Mouse (Mus musculus) gastrocnemius, postnatal 36 days (tissue): ENCODE measurements around the gene Ftl1-ps1. TPM values are rescaled to one million over a fixed set of nuclear protein-coding genes. Genes with fewer than 3 reads are reported as not detected.

Experiments used
- DNase-seq, 2 experiments: peaks; one replicate each; pipeline ENCODE4 v3.0.0; 2022
- intact Hi-C: fragments of 180-260 bp; cut with DNase I; formaldehyde crosslinking; loops from one replicate; pipeline ENCODE4 v1.15.1; 2025
- long read RNA-seq, 2 experiments: library from polyadenylated mRNA; stranded (forward); transcript quantifications; one replicate each; pipeline ENCODE4 v2.0.0; 2021
- microRNA-seq, 2 experiments: library from miRNA; unstranded; fragments of <30 nt; microRNA quantifications; one replicate each; pipeline ENCODE4 v1.2.0; 2021
- total RNA-seq, 2 experiments: library from RNA; stranded (reverse); gene quantifications; 2 replicates each; pipeline ENCODE4 v1.2.3; 2021

Gene Ftl1-ps1
- total RNA-seq: 100 to 1,000 TPM; 188 to 221 TPM
- long read RNA-seq, experiment 1, transcript Ftl1-ps1-202 (1 exons, 938 nt): major isoform, 485 of 485 reads
- long read RNA-seq, experiment 1, partial matches to known transcripts: 0 of 485 reads
- long read RNA-seq, experiment 1, other reads (novel, unspliced or antisense): 0 of 485 reads
- long read RNA-seq, experiment 2, transcript Ftl1-ps1-202 (1 exons, 938 nt): major isoform, 516 of 516 reads
- long read RNA-seq, experiment 2, partial matches to known transcripts: 0 of 516 reads
- long read RNA-seq, experiment 2, other reads (novel, unspliced or antisense): 0 of 516 reads

DNA sequence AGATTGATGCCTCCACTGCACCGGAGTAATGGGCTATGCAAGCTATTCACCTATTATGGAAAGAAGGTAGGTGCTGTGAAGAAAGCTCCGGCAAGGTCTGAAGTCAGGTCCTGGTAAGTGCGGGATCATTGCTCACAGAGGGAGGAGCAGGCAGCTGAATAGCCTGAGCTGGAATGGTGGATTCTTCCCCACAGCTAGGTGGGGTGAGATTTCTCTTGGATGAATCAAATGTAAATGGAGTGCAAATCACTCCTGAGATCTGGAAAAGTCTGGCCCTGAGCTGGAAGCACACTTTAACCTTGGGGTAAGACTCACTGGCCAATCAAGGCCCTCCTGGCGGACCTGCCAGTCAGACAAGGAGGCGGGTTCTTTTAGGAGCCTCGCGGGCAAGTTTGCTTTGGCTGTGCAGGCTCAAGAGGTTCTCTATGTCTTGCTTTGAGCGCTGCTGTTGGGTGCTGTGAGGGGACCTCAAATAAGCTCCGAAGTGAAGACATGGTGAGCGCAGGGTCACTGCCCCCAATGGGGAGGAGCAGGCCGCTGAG is at the start of gene Ftl1-ps1:
TSS of gene Ftl1-ps1 (plus strand) at position 397 of the 542 bp plus-strand sequence.
- no peak for DNase-seq
- intact Hi-C loops: no loop called here

DNA sequence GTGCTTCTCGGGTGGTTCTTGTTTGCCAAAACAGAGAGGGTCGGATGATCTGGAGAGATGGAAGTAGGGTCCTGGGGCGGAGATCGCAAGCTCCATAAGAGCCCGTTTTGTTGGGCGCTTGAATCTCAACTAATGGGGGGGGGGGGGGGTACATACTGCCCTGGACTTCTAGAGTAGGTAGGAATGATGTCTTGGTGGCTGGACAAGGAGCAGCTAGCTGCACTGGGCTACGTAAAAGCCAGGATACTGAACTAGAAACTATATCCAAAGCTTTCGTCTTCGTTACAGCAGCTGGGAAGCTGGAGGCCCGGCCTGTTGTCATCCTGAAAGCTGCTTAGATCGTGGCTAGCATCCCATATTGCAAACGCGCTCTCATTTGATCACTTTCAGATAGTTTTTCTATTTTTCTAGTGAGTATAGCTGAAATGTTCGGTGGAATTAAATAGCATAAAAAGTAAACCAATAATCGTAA is 49.0 kb upstream of the Ftl1-ps1 start:
- DNase-seq: no peak
- intact Hi-C loops: no loop called here

DNA sequence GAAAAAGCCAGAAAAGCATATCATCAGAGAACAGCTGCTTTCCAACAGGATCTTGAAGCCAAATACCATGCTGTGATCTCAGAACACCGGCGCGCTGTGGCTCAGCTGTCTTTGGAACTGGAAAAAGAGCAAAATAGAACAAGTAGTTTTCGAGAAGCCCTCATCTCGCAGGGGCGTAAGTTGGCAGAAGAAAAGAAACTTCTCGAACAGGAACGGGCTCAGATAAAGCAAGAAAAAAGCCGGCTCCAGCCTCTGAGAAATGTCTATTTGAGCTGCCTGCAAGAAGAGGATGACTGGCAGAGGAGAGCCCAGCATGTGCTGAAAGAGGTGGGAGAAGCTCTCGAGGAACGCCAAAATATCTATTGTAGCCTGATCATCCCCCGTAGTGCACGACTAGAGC is 43.0 kb upstream of the Ftl1-ps1 start:
- intact Hi-C loops: no loop called here
- no peak for DNase-seq

DNA sequence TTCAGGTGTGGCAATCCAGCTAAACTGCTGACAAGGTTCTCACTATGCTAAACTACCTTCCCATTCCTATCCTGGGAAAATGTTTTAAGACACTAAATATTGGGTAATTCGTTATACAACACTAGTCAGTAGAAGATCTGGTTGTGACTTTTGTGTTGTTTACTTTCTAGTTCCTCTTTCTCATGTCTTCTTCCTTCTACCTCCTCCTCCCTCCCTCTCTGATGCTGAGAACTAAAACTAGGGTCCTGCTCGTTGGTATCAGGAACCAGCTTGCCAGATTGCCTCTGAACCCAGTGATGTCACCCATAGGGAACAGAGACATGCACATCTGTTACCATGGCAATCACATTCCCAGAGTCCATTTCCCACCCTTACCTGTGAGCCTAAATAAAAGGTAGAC is 37.3 kb upstream of the Ftl1-ps1 start:
- DNase-seq: no peak
- intact Hi-C loops: loop anchor here (10.0 kb wide), 1 partner anchor 93 kb away; no protein-coding TSS in a partner anchor

DNA sequence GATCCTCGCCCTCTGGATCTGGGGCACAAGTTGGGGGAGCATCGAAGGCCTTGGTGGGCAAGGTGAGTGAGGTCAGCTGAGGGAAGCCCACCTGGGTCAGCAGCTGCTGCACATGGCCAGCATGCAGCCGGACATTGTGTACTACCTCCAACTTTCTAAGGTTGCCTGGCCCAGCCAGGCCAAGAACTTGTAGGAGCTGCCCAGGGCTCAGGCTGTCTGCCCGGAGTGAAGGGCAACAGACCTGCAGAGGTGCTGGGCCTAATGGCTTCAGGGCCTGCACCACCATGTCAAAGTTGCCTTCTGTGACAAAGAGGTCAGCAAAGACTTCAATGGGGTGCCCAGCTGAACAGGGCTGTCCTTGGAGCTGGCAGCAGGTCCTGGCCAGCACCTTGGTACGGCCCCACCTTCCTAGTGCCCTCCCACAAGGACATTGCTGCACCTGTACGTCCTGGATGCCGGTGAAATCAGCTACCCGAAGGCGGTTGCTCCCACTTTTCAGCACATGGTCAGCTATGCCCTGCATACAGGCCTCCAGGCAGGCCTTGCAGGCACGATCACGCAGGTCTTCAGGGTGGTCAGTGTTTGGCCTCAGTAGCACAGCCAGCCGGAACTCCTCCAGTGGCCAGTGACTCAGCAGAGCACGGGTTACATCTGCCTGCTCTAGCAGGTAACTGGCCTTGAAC is 36.2 kb upstream of the Ftl1-ps1 start:
- peak in 1 of 2 experiments; percentile 47 for DNase-seq
- intact Hi-C loops: loop anchor here (10.0 kb wide), 1 partner anchor 91 kb away; no protein-coding TSS in a partner anchor

DNA sequence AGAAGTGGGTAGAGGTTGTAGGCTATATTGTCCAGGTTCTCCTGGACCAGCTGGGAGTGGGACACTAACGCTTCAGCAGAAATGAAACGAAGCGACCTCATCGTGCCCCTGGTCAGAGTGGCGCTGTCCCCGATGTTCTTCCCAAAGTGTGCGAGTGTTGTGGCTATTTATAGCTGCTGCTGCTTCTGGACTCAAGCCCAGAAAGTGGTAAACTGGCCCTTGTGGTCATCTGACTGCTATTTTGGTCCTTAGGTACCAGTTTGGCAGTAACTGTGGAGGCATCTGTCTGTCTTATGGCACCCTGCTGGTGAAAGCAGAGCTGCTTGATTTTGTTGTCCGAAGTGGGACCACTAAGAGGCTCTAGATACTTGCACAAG is 35.6 kb upstream of the Ftl1-ps1 start, which contains the start of gene Lrrc14b:
TSS of gene Lrrc14b (minus strand) at position 147 of the 377 bp plus-strand sequence.
- peak; percentile 32 to 64 for DNase-seq
- intact Hi-C loops: loop anchor here (10.0 kb wide), 1 partner anchor 91 kb away; no protein-coding TSS in a partner anchor

DNA sequence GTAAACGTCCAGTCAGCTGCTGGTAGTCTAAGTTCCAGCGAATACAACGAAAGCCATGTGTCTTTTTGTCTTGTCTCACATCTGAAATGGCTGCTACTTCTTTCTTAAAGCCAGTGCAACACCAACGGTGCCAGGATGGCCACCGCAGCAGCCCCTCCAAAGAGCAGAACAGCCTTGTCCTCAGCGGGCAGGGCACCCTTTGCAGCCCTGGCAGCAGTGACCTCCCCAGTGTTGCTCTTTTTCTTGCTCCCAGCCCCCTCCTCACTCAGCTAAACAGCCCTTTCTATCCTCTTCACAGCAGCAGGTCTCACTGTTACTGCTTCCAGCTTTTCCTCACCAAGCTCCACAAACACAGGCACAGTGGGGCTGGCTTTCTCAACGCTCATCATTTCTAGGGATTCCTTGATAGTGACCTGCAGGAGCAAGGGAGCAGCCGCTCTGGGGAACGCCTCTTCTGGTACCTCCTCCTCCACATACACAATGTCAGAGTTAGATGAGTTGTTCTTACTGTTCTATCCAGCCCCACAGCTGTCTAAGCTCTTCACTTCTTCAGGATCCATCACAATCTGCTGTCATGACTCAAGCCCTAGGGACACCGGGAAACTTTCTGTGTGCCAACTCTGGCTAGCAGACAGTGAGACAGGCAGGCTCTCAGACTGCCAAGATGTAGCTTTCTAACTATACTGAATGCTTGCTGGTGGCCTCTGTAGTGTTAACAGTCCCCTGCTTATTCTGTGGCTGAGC is 17.8 kb upstream of the Ftl1-ps1 start:
- DNase-seq: no peak
- intact Hi-C loops: no loop called here

DNA sequence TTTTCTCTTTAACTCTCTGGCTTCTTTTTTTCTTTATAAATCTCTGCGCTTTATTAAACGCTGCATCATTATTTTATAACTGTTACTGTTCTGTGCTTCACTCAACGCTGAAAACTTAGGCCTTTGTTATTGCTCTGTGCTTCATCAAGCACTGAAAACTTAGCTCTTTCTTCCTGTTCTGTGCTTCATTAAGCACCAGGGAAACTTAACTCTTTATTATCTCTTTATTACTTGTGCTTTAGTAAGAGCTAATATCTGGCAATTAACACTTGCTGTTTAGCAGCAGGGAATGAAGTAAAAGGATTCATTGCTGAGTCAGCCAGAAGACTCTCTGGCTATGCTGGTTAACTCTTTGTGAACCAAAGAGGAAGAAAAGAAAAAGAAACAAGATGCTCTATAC is 17.2 kb upstream of the Ftl1-ps1 start:
- no peak for DNase-seq
- intact Hi-C loops: no loop called here

DNA sequence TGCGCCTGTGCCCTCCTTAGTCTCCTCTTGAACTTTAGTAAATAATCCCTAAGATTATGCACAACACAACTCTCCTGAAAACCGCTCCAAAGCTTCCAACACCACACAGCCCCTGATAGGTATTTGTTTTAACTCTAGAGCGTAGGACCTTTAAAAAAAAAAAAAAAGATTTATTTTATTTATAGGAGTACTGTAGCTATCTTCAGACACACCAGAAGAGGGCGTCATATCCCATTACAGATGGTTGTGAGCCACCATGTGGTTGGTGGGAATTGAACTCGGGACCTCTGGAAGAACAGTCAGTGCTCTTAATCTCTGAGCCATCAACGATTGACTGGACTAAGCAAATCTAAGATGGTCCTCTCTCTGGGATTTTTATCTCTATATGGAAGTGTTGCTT is 9.8 kb upstream of the Ftl1-ps1 start:
- no peak for DNase-seq
- intact Hi-C loops: no loop called here

DNA sequence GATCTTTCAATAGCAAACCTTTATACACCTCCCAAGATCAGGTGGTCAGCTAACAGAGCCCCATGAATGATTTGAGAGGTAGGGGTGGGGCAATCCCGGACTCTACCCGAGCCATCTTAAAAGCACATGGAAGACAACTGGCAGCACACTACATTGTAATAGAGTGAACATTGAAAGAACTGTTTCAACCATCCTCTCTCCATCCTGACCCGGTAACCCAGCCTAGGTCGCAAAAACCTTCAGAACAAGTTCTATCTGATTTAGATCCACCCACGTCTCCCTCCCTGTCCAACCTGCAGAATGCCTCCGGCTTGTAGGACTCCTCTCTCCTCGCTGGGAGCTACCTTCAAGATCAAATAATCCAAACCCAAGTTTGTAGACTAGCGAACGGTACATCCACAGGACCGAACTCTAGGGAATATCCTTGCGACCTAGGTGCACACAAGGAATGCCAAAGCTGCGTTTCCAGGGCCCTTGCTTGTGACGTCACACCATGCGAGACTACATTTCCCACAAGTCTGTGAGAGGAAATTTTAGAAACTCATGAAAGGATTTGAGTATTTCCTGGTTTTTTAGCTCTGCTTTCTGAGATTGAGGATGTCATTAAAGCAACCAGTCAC is 9.0 kb upstream of the Ftl1-ps1 start, which contains the start of gene Zfp72:
TSS of gene Zfp72 (minus strand) at position 466 of the 620 bp plus-strand sequence.
- peak; percentile 35 to 50 for DNase-seq
- intact Hi-C loops: no loop called here

DNA sequence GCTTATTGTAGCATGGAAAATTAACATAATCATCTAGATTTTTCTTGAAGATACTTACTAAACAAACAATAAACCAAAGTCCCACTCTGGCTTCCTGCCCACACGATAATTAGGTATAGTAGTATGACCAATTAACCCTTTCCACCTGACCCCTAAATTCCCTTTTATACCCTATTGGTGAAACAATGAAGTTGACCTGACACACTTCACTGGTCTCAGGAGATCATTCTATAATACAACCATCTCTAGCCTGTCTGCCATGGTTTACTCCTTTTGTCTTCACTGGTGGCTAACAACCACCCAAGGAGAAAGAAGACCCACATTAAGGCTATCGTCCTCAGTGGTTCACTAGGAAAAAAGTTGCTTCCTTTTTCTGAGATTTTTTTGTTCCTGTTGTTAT is 8.3 kb upstream of the Ftl1-ps1 start:
- intact Hi-C loops: no loop called here
- DNase-seq: no peak

DNA sequence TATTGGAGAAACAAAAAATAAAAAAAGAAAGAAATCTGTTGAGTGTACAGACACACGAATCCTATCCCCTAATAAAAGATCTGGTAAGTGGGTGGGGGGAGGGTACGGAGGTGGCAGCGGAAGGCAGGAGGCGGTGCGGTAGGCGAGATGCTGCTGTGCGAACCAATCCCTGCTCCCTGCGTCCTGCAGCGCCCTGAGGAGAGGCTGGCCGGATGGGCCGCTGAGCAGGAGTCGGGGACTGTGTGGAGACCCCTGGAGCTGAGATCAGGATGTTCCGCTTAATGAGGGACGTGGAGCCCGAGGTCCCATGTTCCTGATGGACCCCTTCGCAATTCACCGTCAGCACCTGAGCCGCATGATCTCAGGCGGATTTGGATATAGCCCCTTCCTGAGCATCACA is 40.4 kb downstream of the Ftl1-ps1 start:
- intact Hi-C loops: no loop called here
- DNase-seq: no peak

Small RNA genes lying within 50 kb of the gene (microRNA-seq; reads per million reads assigned to microRNA genes)
- 0 reads per million in 2 experiments for gene Mir692-3

Other genes with a start within 250 kb of the Ftl1-ps1 start
- 10 to 100 TPM; 27.7 to 29.6 TPM for gene Exoc3, start 191.0 kb upstream of the Ftl1-ps1 start, total RNA-seq
- not detected for gene Ahrr, start 107.4 kb upstream of the Ftl1-ps1 start, total RNA-seq
- gene Pdcd6, start 82.1 kb upstream of the Ftl1-ps1 start, total RNA-seq: 10 to 100 TPM; 15.4 to 18.1 TPM
- 100 to 1,000 TPM; 627 to 644 TPM for gene Sdha, start 49.4 kb upstream of the Ftl1-ps1 start, total RNA-seq
- gene Ccdc127, start 49.4 kb upstream of the Ftl1-ps1 start, total RNA-seq: 10 to 100 TPM; 43.7 to 46.4 TPM
- 10 to 100 TPM; 83.6 to 97.9 TPM for gene Lrrc14b, start 35.7 kb upstream of the Ftl1-ps1 start, total RNA-seq
- 1 to 10 TPM; 2.2 to 3.5 TPM for gene Zfp72, start 8.9 kb upstream of the Ftl1-ps1 start, total RNA-seq
- 1 to 10 TPM; 5.2 to 6.2 TPM for gene Zfp825, start 94.3 kb downstream of the Ftl1-ps1 start, total RNA-seq
- gene Erap1, start 239.9 kb downstream of the Ftl1-ps1 start, total RNA-seq: 10 to 100 TPM; 24.4 to 28.2 TPM